Mouse (Mus musculus) lung, adult 2 months (tissue): ENCODE measurements around the gene Lrp1.

ENCODE experiments used
- CTCF ChIP-seq: fragments of 200-500 bp; IDR thresholded peaks from 2 replicates; pipeline ENCODE4 v1.5.1; 2011; ENCODE audit warnings: mild to moderate bottlenecking, low read length, control low read depth; ENCODE audit not compliant: insufficient read depth
- POLR2A ChIP-seq: fragments of 200-500 bp; IDR thresholded peaks from 2 replicates; pipeline ENCODE4 v1.6.1; 2011; ENCODE audit warnings: low read depth, mild to moderate bottlenecking, control low read depth, low read length, borderline replicate concordance; ENCODE audit errors: extremely low read depth

GRCm38 (mm10) chr10:127500042-127500441 lies 120.9 kb downstream of the Lrp1 start:
- TF ChIP-seq CTCF (no peak), POLR2A (no peak)
